Mouse (Mus musculus) cerebellum, postnatal 4 days (tissue): ENCODE measurements at regions not wholly inside any gene's neighbourhood (a gene's known extent, or its start where the extent isn't known, plus 50 kb on each side); places are given as distances from the start of the nearest gene placed in this dataset.
A peak's percentile ranks its signal among the peaks of the same experiment; 100 is the strongest.
"Not testable (repeated sequence)": the region's sequence is repeated elsewhere in the genome, so short reads cannot be mapped to it uniquely, and the experiment has no call there.

ENCODE experiments used
- DNase-seq, 2 experiments: peaks; one replicate each; pipeline ENCODE4 v3.0.0; 2022; ENCODE audit warnings: low spot score in 2 of 2, mixed read lengths in 1 of 2

- no peak for DNase-seq
These were observed 85.0 kb downstream of the Glrx3 start for GRCm38 (mm10) chr7:137522450-137522849.

- no peak for DNase-seq
These were observed 96.1 kb downstream of the Glrx3 start for GRCm38 (mm10) chr7:137533476-137533875.

- DNase-seq, result peak in 1 of 2 experiments; percentile 10
These were observed 112.6 kb downstream of the Glrx3 start for GRCm38 (mm10) chr7:137549991-137550390.

GRCm38 (mm10) chr7:137552551-137553198 is 115.3 kb downstream of the Glrx3 start:
- no peak for DNase-seq

GRCm38 (mm10) chr7:137555481-137555880 is 118.1 kb downstream of the Glrx3 start:
- no peak for DNase-seq

GRCm38 (mm10) chr7:137557439-137557838 is 120.0 kb downstream of the Glrx3 start:
- DNase-seq, result no peak

- peak in 1 of 2 experiments; percentile 48 for DNase-seq
These were observed 121.5 kb downstream of the Glrx3 start for GRCm38 (mm10) chr7:137558871-137559270.

GRCm38 (mm10) chr7:137570199-137570598 is 132.8 kb downstream of the Glrx3 start:
- no peak for DNase-seq

GRCm38 (mm10) chr7:137575491-137575890 is 138.1 kb downstream of the Glrx3 start:
- no peak for DNase-seq

- DNase-seq, result no peak
These were observed 138.8 kb downstream of the Glrx3 start for GRCm38 (mm10) chr7:137576251-137576650.

- DNase-seq, result no peak
These were observed 146.1 kb downstream of the Glrx3 start for GRCm38 (mm10) chr7:137583556-137583955.

- DNase-seq, result not testable (repeated sequence)
These were observed 147.5 kb downstream of the Glrx3 start for GRCm38 (mm10) chr7:137584916-137585315.

GRCm38 (mm10) chr7:137593570-137593969 is 156.2 kb downstream of the Glrx3 start:
- no peak for DNase-seq

- DNase-seq, result peak in 1 of 2 experiments; percentile 39
These were observed 158.2 kb downstream of the Glrx3 start for GRCm38 (mm10) chr7:137595567-137595966.

GRCm38 (mm10) chr7:137596161-137596560 is 158.7 kb downstream of the Glrx3 start:
- DNase-seq, result no peak

GRCm38 (mm10) chr7:137603039-137603438 is 165.6 kb downstream of the Glrx3 start:
- DNase-seq, result peak; percentile 66 to 81

- DNase-seq, result no peak
These were observed 172.3 kb downstream of the Glrx3 start for GRCm38 (mm10) chr7:137609752-137610151.

- DNase-seq, result no peak
These were observed 173.9 kb downstream of the Glrx3 start for GRCm38 (mm10) chr7:137611363-137611762.

- DNase-seq, result peak in 1 of 2 experiments; percentile 51
These were observed 174.6 kb downstream of the Glrx3 start for GRCm38 (mm10) chr7:137611891-137612522.

- no peak for DNase-seq
These were observed 181.2 kb downstream of the Glrx3 start for GRCm38 (mm10) chr7:137618406-137619133.

GRCm38 (mm10) chr7:137619286-137619789 is 181.9 kb downstream of the Glrx3 start:
- no peak for DNase-seq

- DNase-seq, result no peak
These were observed 190.9 kb downstream of the Glrx3 start for GRCm38 (mm10) chr7:137628266-137628665.
